Mouse (Mus musculus): ENCODE measurements around the gene Ahctf1.
"Not testable (repeated sequence)": the region's sequence is repeated elsewhere in the genome, so short reads cannot be mapped to it uniquely, and the experiment has no call there.

The Ahctf1 gene

DNA sequence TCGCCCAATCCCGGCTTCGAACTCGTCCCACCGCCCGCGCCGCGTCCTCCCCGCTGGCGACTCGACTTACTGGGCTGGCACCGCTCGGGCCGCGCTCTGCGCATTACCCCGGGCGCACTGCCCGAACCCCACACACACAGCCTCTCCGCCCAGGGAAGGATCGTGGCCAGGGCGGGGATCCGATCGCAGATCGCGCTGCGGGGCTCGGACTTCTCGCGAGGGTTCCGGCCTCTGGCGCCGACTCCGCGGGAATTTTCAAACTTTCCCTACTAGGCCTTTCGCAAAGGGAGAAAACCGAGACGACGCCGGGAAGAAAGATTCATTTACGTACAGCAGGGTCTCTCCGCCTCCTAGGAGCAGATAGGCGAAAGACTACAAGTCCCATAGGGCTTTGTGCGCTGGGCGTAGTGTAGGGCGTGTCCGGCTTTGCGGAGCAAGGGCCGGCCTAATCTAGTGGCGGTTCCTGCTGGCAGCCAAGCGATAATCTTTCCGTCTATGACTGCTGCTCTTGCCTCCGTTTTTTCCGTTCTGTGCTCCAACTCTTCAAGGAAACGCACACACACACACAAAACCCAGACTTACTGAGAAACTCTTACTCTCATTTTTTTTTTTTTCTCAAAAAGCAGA lies at the start of gene Ahctf1:
TSS of gene Ahctf1 (minus strand) at position 168 of the 627 bp plus-strand sequence.
- peak; percentile 99 for DNase-seq

DNA sequence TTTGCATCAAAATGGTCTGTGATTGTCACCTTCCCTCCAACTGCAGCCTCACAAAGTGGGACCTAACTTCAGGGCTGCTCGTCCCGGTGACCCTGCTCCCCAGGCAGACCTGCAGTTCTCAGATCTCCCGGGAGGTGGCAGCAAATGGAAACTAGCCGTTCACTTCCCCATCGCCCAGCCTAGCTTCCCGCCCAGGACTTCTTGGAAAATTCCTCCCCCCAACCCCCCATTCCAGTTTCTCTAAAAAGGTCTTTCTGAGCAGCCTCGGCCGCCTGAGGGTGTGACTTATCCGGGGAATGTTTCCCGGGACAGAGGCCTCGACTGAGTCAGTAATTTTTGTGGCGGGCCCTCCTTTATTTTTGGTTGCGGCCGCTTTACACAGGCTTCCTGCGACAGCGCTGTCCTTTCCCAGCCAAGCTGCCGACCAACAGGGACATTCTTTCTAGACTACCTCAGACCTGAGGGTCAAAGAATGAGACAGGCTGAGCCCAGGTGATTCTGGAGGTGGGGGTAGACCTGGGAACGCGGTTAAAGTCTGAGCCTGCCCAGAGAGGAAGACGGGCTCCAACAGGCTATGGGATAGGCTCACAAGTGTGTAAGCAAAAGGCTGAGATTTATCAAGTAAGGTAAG lies 44.4 kb upstream of the Ahctf1 start:
- peak; percentile 94 to 96 for DNase-seq

DNA sequence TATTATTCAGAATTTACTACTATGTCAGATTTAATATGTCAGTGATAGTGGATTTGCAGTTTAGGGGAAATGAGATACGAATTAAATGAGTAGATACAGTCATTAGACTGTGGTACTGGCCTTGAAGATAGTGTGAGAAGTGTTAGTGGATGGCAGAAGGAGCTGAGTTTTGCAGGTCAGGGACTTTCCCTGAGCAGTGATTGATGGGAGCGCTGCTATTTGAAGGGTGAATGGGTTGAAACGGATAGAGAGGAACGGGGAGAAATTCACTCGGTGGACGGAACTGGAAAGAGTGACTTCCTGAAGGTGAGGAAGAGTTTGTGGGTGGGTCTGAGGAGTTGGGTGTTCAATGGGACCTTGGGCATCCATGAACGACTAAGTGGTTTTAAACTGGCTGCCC lies 43.7 kb upstream of the Ahctf1 start:
- DNase-seq = no peak

DNA sequence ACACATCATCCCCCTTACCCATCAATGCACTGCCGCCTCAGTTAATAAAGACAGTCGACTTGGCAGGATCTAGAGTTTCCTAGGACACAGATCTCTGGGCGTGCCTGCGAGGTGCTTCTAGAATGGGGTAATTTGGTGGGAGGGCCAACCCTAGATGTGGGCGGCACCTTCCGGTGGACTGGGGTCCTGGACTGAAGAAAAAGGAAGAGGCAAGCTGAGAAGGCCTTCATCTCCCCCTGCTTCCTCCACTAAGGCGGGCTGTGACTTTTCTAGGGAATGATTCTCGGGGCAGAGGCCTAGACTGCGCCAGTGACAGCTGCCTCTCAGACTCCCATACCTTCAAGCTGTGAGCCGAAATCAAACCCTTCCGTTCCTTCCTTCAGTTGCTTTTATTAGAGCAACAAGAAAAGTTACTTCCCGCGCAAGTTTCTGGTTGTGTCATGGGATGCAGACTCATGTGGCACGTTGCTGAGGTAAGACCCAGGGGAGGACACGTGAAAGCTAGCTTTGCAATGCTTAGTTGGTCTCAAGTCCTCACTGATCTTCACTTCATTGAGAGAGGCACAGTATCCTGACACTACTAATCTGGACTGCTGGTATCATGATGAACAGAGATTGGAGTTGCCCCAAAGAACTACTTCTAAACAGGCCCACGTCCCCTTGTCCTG lies 42.5 kb upstream of the Ahctf1 start:
- no peak for DNase-seq

DNA sequence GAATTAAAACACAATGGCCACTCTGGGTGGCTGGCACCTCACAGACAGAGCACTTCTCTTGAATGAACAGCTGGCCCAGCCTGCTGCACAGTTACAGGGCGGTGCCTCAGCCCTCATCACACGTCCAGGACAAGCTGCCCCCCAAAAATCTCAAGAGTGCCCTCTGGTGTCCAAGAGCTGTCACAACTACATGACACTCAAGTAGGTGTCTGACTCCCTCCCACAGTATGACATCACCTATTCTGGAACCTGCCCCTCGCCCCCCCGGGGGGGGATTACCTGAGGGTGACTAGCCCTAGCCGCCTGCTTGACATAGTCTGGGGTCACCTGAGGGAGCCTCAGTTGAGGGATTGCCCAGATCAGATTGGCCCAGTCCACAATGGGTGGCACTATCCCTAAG lies 41.4 kb upstream of the Ahctf1 start:
- peak; percentile 74 to 79 for DNase-seq

DNA sequence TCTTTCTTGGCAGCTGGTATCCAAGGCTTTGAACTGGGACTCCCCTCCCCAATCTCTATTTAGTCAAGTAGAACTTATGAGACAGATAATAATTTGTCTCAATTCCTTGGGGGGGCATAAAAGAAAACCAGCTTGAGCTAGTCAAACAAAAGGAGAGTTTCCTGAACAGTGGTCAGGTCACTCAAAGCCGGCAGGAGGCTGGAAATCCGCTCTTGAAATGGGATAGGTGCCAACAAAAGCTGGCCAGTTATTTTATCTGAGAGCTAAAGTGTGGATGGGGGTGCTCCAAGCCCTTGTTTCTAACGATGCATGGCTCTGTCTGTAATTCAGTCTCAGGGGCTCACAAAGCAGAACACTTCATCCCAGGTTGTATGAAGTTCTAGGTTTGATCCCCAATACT lies 40.5 kb upstream of the Ahctf1 start:
- DNase-seq = no peak

DNA sequence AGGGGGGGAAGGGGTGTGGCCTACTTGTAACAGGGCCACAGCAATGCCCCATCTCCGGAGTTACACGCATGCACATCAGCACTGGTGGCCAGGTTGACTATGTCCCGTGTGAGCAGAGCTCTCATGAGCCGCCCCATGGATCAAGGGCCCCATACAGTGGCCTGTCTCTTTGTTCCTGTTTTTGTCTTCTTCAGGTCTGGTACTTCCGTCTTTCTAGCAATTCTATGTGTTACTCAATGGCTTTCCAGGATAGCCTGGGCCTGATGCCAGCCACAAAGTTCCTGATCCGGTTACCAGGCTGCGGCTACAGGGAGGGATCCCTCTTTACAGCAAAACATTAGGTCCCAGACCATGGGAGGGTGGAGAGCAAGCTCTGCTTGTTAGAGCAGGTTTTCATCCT lies 39.1 kb upstream of the Ahctf1 start:
- peak in 1 of 2 experiments; percentile 26 for DNase-seq

DNA sequence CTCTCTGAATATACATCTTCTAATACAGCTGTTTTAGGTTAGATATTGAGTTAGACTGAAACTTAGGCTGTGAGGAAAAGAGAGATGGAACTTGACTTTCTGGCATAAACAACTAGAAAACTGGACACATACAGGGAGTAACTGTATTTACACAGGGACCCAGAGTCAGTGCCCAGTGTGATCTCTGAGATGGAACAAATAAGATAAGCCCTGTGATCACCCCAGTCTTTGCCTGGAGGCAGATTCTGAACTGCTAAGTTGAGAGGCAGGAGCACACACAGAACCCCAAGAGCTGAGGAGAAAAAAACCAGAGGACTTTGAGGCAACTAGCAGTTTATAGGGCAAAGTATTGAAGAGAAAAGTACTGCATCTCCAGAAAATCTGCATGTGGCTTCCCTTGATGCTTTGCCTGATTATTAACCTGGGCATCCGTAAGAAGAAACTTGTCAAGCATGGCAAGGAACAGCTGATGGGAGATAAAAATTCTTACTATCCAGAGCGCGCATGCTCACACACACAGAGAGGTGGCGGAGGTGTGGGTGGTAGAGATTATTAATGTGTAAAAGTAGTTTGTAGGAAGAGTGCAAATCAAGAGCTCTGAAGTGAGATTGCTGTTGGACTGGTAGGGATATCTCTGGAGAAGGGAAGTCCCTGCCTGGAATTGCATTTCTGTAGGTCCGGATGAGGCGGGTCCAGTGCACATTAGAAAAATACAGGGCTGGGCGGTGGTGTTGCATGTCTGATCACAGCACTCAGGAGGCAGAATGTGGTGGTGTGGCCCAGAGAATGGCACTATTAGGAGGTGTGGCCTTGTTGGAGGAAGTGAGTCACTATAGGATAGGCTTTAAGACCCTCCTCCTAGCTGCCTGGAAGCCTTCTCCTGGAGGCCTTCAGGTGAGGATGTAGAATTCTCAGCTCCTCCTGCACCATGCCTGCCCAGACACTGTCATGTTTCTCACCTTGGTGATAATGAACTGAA lies 33.2 kb upstream of the Ahctf1 start:
- no peak for DNase-seq

DNA sequence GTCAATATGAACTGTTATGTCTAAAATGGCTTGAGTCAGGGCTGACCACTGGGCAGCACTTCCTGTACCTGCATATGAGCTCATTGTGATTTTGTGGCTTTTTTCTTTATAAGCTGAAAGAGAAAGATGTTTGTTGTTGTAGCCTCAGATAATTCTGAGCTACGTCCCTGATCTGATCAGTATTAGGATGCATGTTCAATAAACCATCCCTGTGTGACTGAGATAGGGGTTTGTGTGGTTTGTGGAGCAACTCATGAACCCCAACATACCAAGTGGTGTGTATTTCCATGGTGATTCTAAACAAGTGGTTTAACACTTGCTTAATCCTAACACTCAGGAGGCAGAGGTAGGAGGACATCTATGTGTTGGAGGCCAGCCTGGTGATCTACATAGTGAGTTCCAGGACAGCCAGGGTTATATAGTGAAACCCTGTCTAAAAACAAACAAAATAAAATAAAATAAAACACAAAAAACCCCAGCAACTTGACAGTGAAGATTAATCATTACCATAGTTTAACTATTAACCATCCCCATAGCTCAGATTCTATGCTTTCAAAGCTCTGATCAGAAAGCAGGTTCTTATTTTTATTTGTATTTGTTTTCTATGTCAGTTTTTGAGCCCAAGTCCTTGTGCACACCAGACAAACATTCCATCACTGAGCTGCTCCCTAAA lies 32.4 kb upstream of the Ahctf1 start:
- no peak for DNase-seq

DNA sequence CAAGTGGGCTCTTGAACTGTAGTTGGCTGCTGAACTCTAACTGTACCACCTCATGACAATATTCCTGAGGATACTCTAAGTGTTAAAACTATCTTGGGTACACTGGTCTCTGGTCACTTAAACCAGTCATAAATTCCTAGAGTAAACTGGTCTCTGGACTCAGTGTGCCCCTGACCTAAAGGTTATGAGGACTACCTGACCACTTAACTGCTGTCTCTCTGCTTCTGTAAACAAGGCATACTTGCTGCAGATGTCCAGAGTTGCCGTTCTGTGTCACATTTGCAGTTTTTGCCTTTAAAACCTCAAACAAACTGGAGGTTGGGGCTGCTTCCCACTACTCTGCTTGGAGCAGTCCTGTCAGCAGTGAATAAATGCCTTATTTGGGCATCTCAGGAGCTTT lies 30.1 kb upstream of the Ahctf1 start:
- no peak for DNase-seq

DNA sequence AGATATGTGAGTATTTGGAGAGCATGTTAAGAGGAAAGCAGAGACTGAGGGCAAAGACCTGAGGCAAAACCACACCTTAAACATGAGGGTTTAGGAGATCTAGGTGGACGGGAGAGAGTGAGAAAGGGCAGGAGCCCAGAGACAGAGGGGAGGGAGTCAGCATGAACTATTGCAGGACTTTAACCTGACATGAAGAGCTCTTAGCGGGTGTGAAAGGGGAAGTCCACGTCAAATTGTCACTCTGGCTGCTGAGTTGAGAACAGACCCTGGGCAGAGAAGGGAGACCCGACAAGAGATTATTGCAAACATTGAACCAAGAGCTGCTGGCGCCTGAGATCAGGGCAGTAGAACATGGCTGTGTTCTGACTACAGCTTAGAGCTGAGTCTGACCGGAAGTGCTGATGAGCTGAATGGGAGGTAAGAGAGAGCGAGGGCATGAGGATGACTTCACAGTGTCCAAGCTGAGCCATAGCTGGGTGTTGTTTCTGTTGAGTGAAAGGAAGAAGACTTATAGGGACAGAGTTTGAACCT lies 29.3 kb upstream of the Ahctf1 start:
- DNase-seq = no peak

DNA sequence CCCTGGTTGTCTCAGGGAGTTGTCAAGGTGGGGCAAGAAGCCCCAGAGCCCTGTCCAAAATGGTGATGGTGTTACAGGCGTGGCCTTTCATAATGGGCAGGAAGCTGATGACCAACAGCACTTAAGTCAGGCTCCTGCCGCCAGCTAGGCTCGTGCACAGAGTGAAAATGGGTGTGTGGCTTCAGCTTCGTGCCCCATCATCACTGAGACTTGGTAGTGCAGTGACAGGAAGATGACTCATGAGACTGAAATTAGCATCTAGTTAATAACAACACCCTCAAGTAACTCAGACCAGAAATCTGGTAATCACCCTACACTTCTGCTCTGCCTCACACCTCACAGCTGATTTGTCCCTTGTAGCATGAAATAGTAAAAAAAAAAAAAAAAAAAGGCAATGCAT lies 25.4 kb upstream of the Ahctf1 start:
- no peak for DNase-seq

DNA sequence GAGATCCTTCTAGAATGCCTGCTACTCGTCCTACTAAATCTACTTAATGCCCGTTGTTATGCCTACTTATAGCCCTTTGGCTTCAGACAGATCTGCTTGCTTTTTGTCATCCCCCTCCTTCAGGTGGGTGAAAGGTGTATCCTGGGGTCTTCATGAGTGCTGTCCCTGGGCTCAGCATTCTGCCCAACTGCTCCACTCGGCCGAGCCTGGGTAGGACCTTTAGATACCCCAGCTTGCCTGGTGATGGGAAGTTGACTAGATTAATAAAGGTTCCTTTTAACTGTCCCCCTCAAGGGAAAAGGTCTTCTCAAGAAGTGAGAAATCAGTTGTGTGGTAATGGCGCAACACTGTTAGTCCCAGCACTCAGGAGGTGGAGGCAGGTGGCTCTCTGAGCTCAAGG lies 24.6 kb upstream of the Ahctf1 start:
- no peak for DNase-seq

DNA sequence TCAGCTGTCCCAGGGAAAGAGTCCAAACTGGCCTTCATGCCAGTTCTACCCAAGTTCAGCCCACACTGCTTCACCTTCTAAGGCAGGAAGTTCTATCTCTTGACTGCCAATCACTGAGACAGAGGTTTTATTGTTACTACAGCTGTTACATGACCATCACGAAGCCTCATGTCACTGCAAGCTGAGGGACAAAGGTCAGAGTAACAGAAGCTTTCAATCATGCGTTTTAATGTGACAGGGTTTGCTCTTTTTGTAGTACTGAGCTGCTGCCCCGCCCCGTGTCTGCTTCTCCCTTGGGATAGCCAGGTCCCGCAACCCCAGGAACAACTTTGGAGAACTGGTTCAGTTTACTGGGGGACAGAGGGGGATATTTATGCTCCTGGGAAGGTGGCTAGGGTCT lies 21.1 kb upstream of the Ahctf1 start:
- peak in 1 of 2 experiments; percentile 19 for DNase-seq

DNA sequence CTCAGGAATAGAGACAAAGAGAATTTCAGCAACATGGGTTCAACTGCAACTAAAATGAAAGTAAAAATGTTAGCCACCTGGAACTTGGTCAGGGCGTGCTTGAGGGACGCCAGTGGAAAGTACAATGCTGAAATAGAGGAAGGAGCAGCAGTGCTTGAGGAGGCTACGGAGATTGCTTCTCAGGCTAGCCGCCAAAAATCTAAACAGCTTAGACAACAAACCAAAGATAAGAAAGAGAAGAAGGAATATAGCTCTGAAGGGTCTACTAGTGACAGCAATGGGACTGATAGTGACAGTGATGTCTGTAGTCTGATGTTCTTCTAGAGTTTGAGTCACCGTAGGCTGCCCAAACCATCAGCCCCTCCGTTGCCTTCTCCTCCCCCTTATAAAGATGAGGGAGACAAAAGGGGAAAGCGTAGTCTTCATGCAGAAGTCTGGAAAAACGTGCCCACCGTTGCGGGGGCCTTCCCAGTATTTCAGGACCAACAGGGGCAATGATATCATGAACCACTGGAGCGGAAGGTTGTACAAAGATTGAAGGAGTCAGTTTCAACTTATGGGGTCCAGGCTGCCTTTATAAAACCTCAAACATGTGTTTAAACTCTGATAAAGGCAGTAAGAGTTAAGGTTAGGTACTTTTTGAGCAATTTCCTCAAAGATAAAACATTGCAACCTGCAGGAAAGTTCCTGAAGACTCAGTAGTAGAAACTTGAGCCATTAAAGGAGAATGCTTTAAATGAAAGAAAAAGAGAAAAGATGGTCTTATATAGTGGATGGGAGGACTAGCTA lies 15.2 kb upstream of the Ahctf1 start:
- not testable (repeated sequence) for DNase-seq

DNA sequence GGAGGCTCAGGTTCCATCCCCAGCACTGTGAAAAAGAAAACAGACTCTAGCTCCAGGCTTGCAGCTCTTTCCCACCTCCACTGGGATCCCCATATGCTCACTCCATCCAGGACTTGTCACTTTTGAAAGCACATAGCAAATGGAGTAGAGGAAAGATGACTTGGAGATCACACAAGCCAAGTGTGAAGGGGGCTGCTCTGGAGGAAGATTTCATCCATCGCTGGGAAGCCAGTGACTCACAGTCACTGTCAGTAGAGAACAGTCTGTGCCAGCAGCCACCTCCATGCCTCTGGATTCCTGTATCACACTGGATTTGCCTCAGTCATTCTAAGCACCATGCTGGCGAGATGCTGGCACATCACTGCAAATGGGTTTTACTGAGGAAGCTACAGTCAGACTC lies 11.1 kb upstream of the Ahctf1 start:
- DNase-seq = no peak

DNA sequence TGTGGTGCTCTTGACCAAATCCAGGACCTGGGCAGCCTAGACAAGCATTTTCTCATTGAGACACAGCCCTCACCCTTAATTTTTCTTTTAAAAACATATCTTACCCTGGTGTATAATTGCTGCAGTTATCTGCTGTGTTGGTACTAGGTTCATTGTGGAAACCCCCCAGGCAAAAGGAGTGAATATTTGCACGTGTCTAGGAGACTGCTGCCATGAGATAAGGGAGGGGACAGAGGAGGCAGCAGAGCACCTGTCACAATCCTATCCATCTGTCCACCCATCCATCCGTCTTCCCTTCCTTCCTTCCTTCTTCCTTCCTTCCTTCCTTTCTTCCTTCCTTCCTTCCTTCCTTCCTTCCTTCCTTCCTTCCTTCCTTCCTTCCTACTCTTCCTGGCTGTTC lies 9.9 kb upstream of the Ahctf1 start:
- no peak for DNase-seq

DNA sequence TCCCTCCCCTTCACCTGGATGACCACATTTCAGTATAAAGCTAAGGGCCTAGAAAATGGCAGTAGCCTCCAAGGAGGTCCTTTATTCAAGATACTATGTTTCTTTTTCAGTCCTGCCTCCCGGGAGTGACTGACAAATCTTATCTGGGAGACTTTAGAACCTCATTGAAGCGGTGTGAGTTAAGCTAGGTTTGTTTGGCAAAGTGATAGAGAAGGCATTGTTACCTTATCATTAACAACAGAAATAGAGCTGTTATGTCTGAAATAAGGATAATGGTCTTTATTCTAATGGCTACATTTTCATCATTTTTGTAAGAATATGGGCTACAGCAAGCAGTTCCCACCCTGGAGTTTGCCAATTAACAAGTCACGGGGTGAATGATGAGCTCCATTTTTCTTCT lies 4.8 kb upstream of the Ahctf1 start:
- DNase-seq = no peak

DNA sequence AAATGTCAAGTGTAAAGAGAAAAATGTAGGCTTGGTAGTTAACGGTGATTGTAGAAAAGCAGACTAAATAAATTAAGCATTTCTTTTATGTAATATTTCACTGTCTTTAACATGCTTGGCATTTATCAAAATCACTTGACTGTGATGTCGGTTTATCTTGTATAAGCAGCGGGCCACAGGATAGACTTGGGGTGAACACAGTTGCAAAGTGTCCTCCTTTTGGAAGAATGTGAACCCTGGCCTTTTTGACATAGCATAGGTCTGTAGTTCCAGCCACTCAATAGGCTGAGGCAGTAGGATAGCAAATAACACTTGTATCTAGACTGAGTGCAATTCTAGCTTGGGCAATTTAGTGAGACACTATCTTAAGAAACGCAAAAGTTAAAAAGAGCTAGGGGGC lies 4.0 kb upstream of the Ahctf1 start:
- no peak for DNase-seq

DNA sequence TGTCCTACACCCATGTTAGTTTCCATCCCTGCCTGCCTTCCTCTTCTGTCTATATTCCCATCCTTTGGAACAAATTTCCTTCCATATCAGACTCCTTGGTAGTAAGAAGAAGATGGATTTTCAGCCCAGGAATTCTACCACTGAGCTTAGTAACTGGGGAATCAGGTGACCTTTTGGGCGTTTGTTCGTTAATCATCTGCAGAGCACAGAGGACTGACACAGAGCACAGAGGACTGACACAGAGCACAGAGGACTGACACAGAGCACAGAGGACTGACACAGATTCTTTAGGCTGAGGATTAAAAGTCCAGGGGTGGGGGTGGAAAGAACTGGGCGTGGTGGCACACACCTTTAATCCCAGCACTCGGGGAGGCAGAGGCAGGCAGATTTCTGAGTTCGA lies 2.3 kb upstream of the Ahctf1 start:
- DNase-seq = no peak

DNA sequence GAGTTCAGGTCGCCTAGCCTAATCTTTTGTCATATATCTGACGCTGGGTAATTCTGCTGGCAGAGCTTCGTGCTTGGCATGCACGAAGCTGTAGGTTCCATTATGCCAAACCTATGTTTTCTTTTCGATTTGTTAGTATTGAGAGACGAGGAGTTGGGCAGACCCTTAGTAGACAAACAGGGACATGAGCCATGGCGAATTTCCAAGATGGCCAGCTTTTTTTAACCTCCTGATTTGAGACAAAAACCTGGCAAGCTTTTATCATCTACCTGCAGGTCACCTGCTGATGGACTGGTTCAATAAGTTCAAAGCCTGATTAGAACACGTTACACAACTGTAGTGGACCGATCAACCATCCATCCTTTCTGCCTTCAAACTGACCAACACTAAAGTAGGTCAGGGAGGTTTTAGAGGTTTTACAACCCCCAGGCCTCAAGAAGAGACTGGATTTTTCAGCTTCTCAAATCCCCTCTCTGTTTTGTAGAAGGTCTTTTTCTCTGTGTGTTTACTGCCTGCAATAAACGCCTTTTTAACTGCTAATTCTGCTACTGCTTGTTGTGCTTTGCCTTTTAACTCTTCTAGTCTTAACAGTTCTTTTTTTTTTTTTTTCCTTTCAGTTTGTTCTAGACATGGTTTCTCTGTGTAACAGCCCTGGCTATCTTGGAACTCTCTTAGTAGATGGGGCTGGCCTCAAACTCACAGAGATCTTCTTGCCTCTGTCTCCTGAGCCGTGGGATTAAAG lies 831 bp upstream of the Ahctf1 start:
- DNase-seq = peak; percentile 59 to 69
